Mouse (Mus musculus) spleen, adult 2 months (tissue): Measurements from ENCODE around the gene Krt78.

Experiments
- CTCF ChIP-seq: fragments of 200-500 bp; IDR thresholded peaks from 2 replicates; pipeline ENCODE4 v1.5.1; 2011; ENCODE audit warnings: mild to moderate bottlenecking, inconsistent platforms; ENCODE audit not compliant: insufficient read depth, insufficient read length, insufficient replicate concordance; ENCODE audit errors: extremely low read depth
- POLR2A ChIP-seq: fragments of 200-500 bp; IDR thresholded peaks from 2 replicates; pipeline ENCODE4 v1.6.1; 2011; ENCODE audit warnings: low read depth, low read length, inconsistent platforms

- no peak for TF ChIP-seq POLR2A
- TF ChIP-seq CTCF = no peak
These were observed 49.4 kb upstream of the Krt78 start for GRCm38 (mm10) chr15:102003516-102003915.
